Mouse (Mus musculus) bone marrow, adult 2 months (tissue): ENCODE data around the gene Upk1b.

Source experiments
- CTCF ChIP-seq: fragments of 200-500 bp; IDR thresholded peaks from 2 replicates; pipeline ENCODE4 v1.5.1; 2011; ENCODE audit warnings: low read length, control low read depth; ENCODE audit not compliant: control insufficient read depth, insufficient read depth
- POLR2A ChIP-seq: fragments of 200-500 bp; IDR thresholded peaks from 2 replicates; pipeline ENCODE4 v1.6.1; 2011; ENCODE audit warnings: low read depth, mild to moderate bottlenecking, control low read depth, low read length, borderline replicate concordance; ENCODE audit not compliant: control insufficient read depth

GRCm38 (mm10) chr16:38729139-38729538 lies 71.0 kb downstream of the Upk1b start:
- TF ChIP-seq POLR2A: no peak
- TF ChIP-seq CTCF: no peak
